Mouse (Mus musculus) cerebellum, postnatal 4 days (tissue): Measurements from ENCODE around the gene Tspan33.

Source experiments
- DNase-seq, 2 experiments: peaks; one replicate each; pipeline ENCODE4 v3.0.0; 2022; ENCODE audit warnings: low spot score in 2 of 2, mixed read lengths in 1 of 2

The Tspan33 gene

GRCm38 (mm10) chr6:29697548-29697947 lies 3.5 kb downstream of the Tspan33 start:
- DNase-seq, result no peak

- DNase-seq, result no peak
Measured at GRCm38 (mm10) chr6:29699085-29699745, 5.2 kb downstream of the Tspan33 start.

DNA sequence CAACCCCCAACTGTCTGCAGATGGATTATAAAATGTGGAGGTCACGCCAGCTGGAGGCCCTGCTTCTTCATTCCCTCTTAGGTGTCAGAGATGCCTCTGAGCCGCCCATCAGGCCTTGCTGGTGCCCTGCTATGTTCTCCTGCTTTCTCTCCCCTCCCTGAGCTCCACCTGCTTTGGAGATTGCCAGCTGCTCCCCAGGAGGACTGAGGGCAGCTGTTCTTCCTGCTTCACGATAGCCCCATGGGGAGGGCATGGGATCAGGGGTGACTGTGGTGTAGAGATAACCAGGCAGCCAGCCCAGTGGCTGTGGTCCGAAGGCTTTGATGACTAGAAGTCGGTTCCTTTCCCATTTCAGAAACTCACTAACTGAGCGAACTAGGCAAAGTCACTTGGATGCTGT lies 7.0 kb downstream of the Tspan33 start:
- no peak for DNase-seq

DNA sequence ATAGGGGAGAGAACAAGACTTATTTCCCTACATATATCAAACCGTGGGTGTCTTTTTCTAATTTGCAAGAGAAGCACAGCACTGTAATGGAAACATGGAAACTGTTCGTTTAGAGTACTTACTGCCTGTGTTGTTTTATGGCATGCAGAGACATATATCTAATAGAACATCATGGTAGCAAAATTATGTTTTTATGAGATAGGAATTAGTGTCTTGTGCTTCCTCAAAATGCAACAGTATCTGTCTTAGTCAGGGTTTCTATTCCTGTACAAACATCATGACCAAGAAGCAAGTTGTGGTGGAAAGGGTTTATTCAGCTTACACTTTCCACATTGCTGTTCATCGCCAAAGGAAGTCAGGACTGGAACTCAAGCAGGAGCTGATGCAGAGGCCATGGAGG lies 8.1 kb downstream of the Tspan33 start:
- DNase-seq, result no peak

- no peak for DNase-seq
Measured at GRCm38 (mm10) chr6:29704143-29704542, 10.1 kb downstream of the Tspan33 start.

GRCm38 (mm10) chr6:29707902-29708301 lies 13.9 kb downstream of the Tspan33 start:
- DNase-seq, result peak in 1 of 2 experiments; percentile 30

DNA sequence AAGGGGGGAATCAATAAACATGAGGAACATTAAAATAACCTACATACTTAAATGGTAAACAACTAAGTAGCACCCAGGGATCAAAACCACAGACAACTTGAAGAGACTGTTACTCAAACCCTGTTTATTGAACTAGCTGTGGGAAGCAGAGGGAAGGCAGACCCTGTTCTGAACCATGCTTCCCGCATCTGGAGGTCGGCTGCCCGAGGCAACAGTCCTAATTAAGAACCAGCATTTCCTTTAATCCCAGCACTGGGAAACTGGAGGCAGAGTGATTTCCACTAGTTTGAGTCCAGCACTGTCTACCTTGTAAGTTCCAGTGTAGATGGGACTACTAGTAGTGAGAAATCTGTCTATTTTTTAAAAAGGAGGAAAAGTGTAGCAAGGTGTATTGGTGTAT lies 17.3 kb downstream of the Tspan33 start:
- DNase-seq, result no peak

GRCm38 (mm10) chr6:29712011-29712584 lies 18.1 kb downstream of the Tspan33 start:
- DNase-seq, result no peak

GRCm38 (mm10) chr6:29716624-29717365 lies 22.8 kb downstream of the Tspan33 start:
- no peak for DNase-seq

GRCm38 (mm10) chr6:29717541-29717940 lies 23.5 kb downstream of the Tspan33 start:
- no peak for DNase-seq

GRCm38 (mm10) chr6:29717952-29718521 lies 24.0 kb downstream of the Tspan33 start:
- DNase-seq, result peak in 1 of 2 experiments; percentile 42

- peak; percentile 48 to 74 for DNase-seq
Measured at GRCm38 (mm10) chr6:29718894-29719329, 24.9 kb downstream of the Tspan33 start.

GRCm38 (mm10) chr6:29721890-29722289 lies 27.9 kb downstream of the Tspan33 start:
- no peak for DNase-seq

GRCm38 (mm10) chr6:29726576-29727200 lies 32.7 kb downstream of the Tspan33 start:
- no peak for DNase-seq

DNA sequence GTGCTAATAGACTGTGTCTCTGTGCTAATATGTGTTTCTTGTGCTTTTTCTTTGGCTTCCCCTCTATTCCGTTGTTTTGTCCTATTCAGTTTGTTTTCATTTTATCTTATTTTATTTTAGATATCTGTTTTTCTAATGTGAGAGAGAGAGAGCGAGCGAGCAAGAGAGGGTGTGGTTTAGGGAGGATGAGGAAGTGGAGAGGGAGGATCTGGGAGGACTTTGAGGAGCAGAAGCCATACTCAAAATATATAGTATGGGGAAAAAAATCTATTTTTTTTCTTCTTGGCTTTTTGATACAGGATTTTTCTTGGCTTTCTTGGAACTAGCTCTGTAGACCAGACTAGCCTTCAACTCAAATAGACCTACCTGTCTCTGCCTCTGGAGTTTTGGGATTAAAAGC lies 34.0 kb downstream of the Tspan33 start:
- no peak for DNase-seq

- DNase-seq, result no peak
Measured at GRCm38 (mm10) chr6:29729491-29729890, 35.5 kb downstream of the Tspan33 start.

DNA sequence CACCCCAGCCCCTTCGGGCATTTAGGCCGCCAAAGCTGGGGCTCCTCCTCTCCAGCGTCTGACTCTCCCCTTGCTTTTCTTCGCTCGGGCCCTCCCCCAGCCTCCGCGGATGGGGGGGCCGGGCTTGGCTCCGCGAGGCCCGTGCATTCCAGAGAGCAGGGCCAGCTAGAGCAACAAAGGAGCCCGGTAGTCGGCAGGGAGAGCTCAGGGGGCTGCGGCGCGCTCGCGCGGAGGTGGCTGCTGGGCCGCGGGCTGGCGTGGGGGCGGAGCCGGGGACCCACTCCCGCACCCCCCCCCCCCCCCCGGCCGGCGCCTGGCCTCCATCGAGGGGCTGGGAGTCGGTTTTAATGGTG lies 41.3 kb downstream of the Tspan33 start, which contains the start of gene Smo:
TSS of gene Smo (plus strand) at position 168 of the 353 bp plus-strand sequence.
- peak; percentile 35 to 73 for DNase-seq

DNA sequence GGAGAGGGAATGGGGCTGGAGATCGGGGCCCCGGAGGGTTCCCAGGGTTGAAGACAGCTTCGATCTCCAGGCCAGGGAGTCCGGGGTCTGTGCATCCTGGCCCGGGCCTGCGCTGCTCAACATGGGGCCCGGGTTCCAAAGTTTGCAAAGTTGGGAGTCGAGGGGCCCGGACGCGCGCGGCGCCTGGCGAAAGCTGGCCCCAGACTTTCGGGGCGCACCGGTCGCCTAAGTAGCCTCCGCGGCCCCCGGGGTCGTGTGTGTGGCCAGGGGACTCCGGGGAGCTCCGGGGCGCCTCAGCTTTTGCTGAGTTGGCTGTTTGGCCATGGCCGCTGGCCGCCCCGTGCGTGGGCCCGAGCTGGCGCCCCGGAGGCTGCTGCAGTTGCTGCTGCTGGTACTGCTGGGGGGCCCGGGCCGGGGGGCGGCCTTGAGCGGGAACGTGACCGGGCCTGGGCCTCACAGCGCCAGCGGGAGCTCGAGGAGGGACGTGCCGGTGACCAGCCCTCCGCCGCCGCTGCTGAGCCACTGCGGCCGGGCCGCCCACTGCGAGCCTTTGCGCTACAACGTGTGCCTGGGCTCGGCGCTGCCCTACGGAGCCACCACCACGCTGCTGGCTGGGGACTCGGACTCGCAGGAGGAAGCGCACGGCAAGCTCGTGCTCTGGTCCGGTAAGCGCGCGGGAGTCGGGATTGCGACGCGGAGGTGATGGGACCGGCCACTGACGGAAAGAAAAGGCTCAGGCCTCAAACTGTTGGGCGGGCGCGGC lies 41.8 kb downstream of the Tspan33 start:
- peak in 1 of 2 experiments; percentile 51 for DNase-seq

DNA sequence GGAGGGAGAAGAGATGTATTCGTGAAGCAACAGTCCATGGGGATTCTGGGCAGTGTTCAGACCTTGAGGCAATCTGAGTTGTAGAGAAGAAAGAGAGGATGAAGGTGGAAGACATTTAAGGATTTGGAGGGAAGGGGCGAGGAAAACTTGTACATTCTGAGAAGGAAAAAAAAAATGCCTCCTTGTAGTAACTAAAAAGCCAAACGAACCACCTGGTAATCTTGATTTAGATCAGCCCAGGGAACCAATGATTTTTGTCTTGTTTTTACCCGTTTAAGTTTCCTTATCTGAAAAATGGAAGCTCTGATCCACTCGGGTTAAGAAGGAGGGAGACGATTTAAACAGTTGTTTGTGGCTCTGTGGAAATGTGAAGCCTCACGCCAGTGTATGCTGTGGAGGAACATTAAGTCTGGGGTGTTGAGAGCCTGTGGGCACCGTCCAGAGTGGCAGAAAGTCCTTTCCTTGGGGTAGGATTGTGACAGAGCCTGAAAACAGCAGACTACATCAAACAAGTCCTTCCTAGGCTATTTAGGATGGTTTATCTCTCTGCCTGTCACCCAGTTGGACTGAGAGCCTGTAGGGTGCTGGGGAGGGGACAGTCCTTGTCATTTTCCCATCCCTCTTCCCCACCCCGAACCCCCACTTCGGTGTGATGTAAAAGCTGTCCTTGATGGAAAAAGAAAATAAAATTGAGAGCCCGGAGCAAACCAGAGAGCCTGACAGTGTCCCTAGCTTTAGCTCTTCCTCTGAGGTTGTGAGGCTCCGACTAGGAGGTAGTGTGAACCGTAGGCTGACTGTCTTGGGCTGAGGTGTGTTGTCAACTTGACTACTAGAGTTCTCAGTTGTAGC lies 42.8 kb downstream of the Tspan33 start:
- no peak for DNase-seq

DNA sequence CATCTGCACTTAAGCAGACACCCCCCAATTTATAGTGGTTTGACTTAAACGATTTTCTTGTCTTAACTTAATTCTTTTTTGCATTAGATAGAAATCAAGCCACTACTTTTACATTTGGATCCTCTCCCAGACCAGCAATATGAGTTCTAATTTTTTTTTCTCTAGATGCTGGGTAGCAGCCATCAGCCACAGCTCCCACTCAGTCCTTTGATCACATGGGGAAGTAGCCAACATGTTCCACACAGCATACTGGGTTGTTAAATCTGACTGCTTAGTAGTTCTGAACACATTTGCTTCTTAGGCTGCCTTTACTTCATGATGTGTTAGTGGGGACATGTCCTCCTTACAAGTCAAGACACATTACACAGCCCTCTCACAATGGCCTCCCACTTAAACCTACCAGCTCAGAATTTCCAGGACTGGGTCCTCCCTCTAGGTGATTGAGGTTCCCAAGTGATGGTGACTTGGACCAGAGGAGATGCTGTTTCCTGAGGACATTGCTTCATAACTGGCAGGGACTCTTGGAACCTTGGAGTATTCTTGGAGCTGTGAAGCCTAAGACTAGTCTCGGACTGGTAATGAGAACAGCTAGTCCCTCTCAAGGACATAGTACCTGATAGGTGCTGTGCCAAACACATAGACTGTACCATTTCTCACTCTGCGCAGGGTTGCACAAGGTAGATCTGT lies 57.6 kb downstream of the Tspan33 start:
- DNase-seq, result no peak
